Comparison of ENCODE assay signal across 8 mouse cellular contexts in genomic region chr7:110946731-110947130, GRCm38 (mm10). TPM values are rescaled to one million over a fixed set of nuclear protein-coding genes. Genes with fewer than 3 reads are reported as not detected.
A peak's percentile ranks its signal among the peaks of the same experiment; 100 is the strongest.
DNase-seq lines count a peak whose midpoint lies in the region; ATAC-seq lines count a peak whose summit lies in the region.

No protein-coding gene starts in this region.

- peaks cover 7% of the 10 kb centered on the region for H3K4me1 ChIP-seq in kidney, embryonic 15.5 days

- ATAC-seq in kidney, embryonic 15.5 days (replicated peaks; ENCODE audit: low FRiP score) = no peak

- H3K4me2 ChIP-seq in kidney, embryonic 15.5 days = no peak overlapping the region

- no peaks in the 10 kb centered on the region for H3K9me3 ChIP-seq in kidney, embryonic 15.5 days (replicated peaks)

- 82% methylated on average over 6 of the region's 6 CpGs for WGBS in kidney, embryonic 15.5 days

- no peaks in the 10 kb centered on the region for H3K36me3 ChIP-seq in kidney, embryonic 15.5 days

- no peak overlapping the region for H3K9ac ChIP-seq in kidney, embryonic 15.5 days

- H3K27ac ChIP-seq in kidney, embryonic 15.5 days = no peak overlapping the region

- no peaks in the 10 kb centered on the region for H3K27me3 ChIP-seq in kidney, embryonic 15.5 days

- H3K4me3 ChIP-seq in kidney, embryonic 15.5 days (replicated peaks) = no peak overlapping the region

- DNase-seq in kidney, postnatal 36 days = peak; percentile 21 to 56
- DNase-seq in ES-CJ7 (ENCODE audit: low read depth, low spot score) = peak; percentile 72
- DNase-seq in c-Kit-positive CD71-positive TER-119-negative erythroid progenitor cells, embryonic 14.5 days (ENCODE audit: low read depth) = peak; percentile 70
- peak; percentile 75 for DNase-seq in naive thymus-derived CD4-positive, alpha-beta T cell, adult 2 months (ENCODE audit: low read depth)
- no peak for DNase-seq in right cerebral cortex, postnatal 25 days
- DNase-seq in layer of hippocampus, postnatal 36 days = no peak
- no peak for DNase-seq in cerebellum, adult 11-12 months

RNA-seq across cellular contexts. Expression of gene Mrvi1, which starts 35.5 kb away (rescaled TPM):
- polyA plus RNA-seq in kidney, embryonic 15.5 days (2015; fragmentation: Nextera tagmentation; extraction: Ambion mirVana) = 11.1 and 15.8 TPM in 2 replicates
- 1 to 10 TPM; 1.3 to 2.7 TPM for total RNA-seq in layer of hippocampus, postnatal 36 days (2021)

Comparison
In these comparisons a context has a peak if more than half of its experiments do, and no peak if none do; other contexts are left out.
1. DNase-seq: peak in kidney, postnatal 36 days (2 of 2), ES-CJ7 (single experiment), c-Kit-positive CD71-positive TER-119-negative erythroid progenitor cells, embryonic 14.5 days (single experiment) and naive thymus-derived CD4-positive, alpha-beta T cell, adult 2 months (single experiment); none in right cerebral cortex, postnatal 25 days (single experiment), layer of hippocampus, postnatal 36 days (0 of 2) and cerebellum, adult 11-12 months (single experiment).